Mouse (Mus musculus) cerebellum, adult 2 months (tissue): ENCODE measurements around the gene Ppp1r14b. TPM values are rescaled to one million over a fixed set of nuclear protein-coding genes. Genes with fewer than 3 reads are reported as not detected.
A peak's percentile ranks its signal among the peaks of the same experiment; 100 is the strongest.

ENCODE experiments used
- DNase-seq, 2 experiments: peaks; one replicate each; pipeline ENCODE4 v3.0.0; 2021
- H3K27ac ChIP-seq: fragments of 200-500 bp; 2 replicates; pipeline ENCODE4 v1.5.1; 2012; ENCODE audit warnings: low read length, control low read depth, inconsistent platforms; ENCODE audit not compliant: insufficient read depth
- H3K27me3 ChIP-seq: fragments of 200-500 bp; 2 replicates; pipeline ENCODE4 v1.6.1; 2012; ENCODE audit warnings: inconsistent platforms, mild to moderate bottlenecking, low read length, moderate library complexity; ENCODE audit not compliant: control insufficient read depth, insufficient read depth
- H3K4me1 ChIP-seq: fragments of 200-500 bp; 2 replicates; pipeline ENCODE4 v1.6.1; 2011; ENCODE audit warnings: low read length; ENCODE audit not compliant: control insufficient read depth, insufficient read depth
- H3K4me3 ChIP-seq: fragments of 200-500 bp; replicated peaks from 2 replicates; pipeline ENCODE3; 2011; ENCODE audit warnings: mild to moderate bottlenecking, low read depth, low read length, control low read depth; ENCODE audit not compliant: insufficient read depth
- CTCF ChIP-seq: fragments of 200-500 bp; IDR thresholded peaks from 2 replicates; pipeline ENCODE4 v1.5.1; 2011; ENCODE audit warnings: low read depth, mild to moderate bottlenecking, control low read depth, low read length, moderate library complexity, borderline replicate concordance; ENCODE audit not compliant: insufficient read depth
- POLR2A ChIP-seq: fragments of 200-500 bp; IDR thresholded peaks from 2 replicates; pipeline ENCODE4 v1.6.1; 2011; ENCODE audit warnings: low read length, control low read depth, borderline replicate concordance; ENCODE audit not compliant: insufficient read depth
- WGBS: fragments of 180-500 bp; shearing (Covaris S2); methylation state at CpG from one replicate; pipeline ENCODE4 v1.1.7; 2018; 5-methylcytosine and 5-hydroxymethylcytosine counted together
- polyA plus RNA-seq: library from polyadenylated mRNA; depleted of rRNA; stranded (reverse); fragments of >200 nt; gene quantifications from 2 replicates; pipeline ENCODE4 v1.2.3, GENCODE M21; 2012

Gene Ppp1r14b
- polyA plus RNA-seq, 1 experiment = 51.7 TPM

DNA sequence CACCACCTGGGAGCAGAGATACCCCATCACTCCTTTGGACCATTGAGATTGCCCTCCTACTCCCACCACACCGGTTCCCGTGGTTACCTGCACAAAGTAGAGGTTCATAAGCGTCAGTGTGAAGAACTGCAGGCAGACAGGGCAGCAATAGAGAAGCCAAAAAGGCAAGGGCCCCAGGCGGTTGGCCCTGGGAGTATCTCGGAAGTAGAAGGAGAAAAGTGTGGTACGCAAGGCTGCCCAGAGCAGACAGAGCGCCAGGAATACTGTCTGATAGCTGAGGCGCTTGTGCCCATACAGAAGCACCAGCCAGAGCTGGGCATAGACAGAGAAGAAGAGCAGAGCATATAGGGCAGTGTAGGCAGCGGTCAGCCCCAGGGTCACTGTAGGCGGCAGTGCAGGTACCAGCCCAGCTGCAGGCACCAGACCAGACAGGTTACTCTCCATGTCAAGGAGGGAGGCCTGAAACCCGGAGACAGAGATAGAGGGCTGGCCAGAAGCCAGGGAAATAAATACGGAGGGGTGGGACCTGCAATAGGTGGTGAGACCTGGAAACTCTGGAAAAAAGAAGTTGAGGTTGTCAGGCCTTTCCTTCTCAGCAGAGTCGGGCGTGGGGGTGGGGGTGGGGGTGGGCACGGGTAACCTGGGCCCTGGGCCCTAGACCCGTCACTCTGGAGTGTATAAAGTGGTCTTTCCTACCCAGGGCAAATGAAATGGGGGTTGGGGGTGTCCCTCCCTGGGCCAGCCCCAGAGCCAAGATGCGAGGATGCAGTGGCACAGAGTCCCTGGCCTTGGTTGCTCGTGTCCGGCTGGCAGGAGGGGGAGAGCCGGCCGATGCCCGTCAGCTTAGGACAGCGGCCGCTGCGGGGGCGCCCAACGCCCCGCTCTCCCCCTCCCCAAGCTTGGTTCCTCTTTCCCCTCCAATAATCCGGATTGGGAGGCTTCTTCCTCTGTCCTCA, 34.1 kb upstream of the Ppp1r14b start:
- Histone ChIP-seq H3K27ac (peak overlapping the region; percentile 71), H3K4me3 (peak overlapping the region; percentile 83), H3K27me3 (no peaks in the 10 kb centered on the region), H3K4me1 (peaks cover 29% of the 10 kb centered on the region)
- WGBS = 15% methylated on average over 29 of the region's 29 CpGs
- TF ChIP-seq POLR2A (no peak), CTCF (no peak)
- DNase-seq = peak; percentile 45 to 52

DNA sequence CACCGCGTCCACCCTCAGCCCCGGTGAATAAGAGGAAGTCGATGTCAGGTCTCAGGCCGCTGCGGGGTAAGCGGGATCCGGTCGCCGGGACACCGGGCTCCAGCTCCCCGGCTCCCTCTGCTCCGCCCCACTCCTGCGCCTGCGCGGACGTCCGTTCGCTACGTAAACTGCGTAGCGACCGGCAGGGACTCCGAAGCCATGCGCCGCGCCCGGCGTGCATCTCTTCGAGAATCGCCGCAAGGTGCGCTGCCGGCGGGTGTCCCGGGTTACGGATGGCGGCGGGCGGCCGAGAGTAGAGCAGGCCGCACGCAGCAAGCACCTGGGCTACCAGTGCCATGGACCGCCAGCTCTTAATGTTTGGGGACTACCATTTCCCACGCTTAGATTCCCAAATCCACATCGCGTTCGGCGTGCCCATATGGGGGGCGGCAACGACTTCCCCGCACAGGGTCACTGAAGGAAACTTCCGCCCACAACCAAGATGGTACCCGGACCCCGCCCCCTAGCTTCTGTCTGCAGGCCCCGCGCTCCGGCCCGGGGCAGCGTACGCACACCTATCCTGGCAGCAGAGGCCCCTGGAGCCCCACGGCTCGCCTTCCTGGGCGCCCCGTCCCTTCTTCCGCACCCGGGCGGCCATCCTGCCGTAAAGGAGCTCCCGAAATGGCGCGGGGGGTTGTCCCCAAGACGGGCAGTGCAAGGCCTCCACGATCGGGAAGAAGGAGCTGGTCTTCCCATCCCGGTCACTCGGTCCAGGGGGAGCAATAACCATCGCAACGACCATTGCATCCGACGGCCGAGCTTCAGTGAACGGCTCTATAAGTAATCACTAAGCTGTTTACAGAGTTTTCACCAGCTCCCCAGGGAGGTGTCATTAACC, 33.2 kb upstream of the Ppp1r14b start, which contains the start of gene Bad:
Gene Bad, plus strand, starts transcription at position 490 of the 877 bp plus-strand sequence.
- Histone ChIP-seq H3K27ac (peak within 1 kb of the TSS; percentile 71), H3K4me3 (peak within 1 kb of the TSS; percentile 83), H3K4me1 (peaks cover 29% of the 10 kb centered on the region), H3K27me3 (no peaks in the 10 kb centered on the region)
- under 1% methylated on average over 83 of the region's 83 CpGs for WGBS
- DNase-seq = peak; percentile 90 to 97
- TF ChIP-seq CTCF (no peak), POLR2A (peak; percentile 71; the same call in 1 of the 2 replicates)

DNA sequence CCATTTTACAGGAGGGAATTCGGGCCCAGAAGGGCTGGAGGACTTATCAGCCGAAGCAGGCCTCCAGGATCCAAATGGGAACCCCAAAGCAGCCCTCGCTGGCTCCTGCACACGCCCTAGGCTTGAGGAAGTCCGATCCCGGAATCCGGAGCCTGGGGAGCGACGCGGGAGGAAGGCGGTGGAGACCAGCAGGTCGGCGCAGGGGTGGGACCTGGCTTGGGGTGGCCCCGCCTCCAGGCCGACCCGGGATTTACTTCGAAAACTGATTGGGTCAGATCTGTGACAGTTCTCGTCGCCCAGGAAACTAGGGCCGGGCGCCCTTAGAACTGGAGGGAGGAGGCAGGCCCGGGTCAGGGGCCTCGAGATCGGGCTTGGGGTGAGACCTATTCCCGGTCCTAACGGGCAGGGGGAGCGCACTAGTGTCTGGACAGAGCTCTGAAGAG, 32.5 kb upstream of the Ppp1r14b start, which contains the start of gene Gpr137:
Gene Gpr137, minus strand, starts transcription at position 232 of the 443 bp plus-strand sequence.
- 1% methylated on average over 27 of the region's 27 CpGs for WGBS
- H3K27me3 ChIP-seq = no peaks in the 10 kb centered on the region
- peak within 1 kb of the TSS; percentile 83 for H3K4me3 ChIP-seq
- H3K4me1 ChIP-seq = peaks cover 29% of the 10 kb centered on the region
- H3K27ac ChIP-seq = peak within 1 kb of the TSS; percentile 67
- TF ChIP-seq POLR2A = peak; percentile 66
- no peak for TF ChIP-seq CTCF
- peak; percentile 94 to 96 for DNase-seq

DNA sequence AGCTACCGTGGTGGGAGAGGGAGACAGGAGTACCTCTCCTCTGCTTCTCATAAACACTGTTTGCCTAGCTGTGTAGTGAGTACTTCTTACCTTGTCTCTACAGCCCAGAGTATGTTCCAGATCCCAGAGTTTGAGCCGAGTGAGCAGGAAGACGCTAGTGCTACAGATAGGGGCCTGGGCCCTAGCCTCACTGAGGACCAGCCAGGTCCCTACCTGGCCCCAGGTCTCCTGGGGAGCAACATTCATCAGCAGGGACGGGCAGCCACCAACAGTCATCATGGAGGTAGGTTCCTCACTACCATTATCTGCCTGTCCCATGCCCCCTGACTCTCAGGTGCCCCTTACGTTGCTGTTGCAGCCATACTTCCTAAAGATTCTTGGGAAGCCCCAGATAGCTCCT, 32.0 kb upstream of the Ppp1r14b start:
- H3K27me3 ChIP-seq = no peaks in the 10 kb centered on the region
- H3K4me1 ChIP-seq = peaks cover 29% of the 10 kb centered on the region
- 20% methylated on average over 5 of the region's 5 CpGs for WGBS
- DNase-seq = no peak
- peak overlapping the region; percentile 67 for H3K27ac ChIP-seq
- TF ChIP-seq CTCF (no peak), POLR2A (no peak)
- peak overlapping the region; percentile 83 for H3K4me3 ChIP-seq

DNA sequence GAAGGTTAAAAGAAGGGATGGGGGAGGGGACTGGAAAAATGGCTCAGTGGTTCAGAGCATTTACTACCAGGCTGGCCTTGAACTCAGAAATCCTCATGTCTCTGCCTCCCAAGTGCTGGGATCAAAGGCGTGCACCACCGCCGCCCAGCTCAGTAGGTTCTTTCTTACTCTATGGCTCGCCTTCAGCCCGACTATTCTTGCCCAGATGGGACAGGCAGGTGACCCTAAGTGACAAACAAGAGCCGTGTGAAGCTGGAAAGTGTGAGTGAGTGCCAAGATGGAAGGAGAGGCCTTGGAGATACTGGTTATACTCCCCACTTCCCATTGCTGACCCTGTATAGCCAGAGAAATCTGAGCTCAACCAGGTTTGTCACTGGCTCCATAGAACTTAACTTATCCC, 31.1 kb upstream of the Ppp1r14b start:
- H3K27ac ChIP-seq = no peak overlapping the region
- no peak for TF ChIP-seq POLR2A
- no peak for TF ChIP-seq CTCF
- no peak overlapping the region for H3K4me3 ChIP-seq
- no peaks in the 10 kb centered on the region for H3K27me3 ChIP-seq
- H3K4me1 ChIP-seq = peaks cover 29% of the 10 kb centered on the region
- no peak for DNase-seq
- 91% methylated on average over 6 of the region's 6 CpGs for WGBS

DNA sequence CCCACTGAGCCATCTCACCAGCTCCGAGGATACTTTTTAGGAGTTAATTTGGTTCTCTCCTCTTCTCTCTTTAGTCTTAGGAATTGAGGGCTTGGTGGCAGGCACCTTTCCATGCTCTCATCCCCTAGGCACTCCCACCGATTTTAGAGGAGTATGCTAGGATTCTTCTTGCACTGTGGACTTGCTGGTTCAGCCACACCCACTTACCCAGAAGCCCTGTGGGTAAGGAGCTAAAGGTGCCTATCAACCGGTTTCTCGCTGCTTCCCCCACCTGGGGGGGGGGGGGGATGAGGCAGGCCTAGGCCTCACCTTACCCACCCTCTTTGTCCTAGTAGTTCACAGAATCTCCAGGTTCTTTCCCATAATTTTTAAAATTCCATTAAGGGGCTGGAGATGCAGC, 27.0 kb upstream of the Ppp1r14b start:
- peak overlapping the region; percentile 74 for H3K27ac ChIP-seq
- TF ChIP-seq CTCF (no peak), POLR2A (no peak)
- WGBS = 35% methylated on average over 4 of the region's 4 CpGs

DNA sequence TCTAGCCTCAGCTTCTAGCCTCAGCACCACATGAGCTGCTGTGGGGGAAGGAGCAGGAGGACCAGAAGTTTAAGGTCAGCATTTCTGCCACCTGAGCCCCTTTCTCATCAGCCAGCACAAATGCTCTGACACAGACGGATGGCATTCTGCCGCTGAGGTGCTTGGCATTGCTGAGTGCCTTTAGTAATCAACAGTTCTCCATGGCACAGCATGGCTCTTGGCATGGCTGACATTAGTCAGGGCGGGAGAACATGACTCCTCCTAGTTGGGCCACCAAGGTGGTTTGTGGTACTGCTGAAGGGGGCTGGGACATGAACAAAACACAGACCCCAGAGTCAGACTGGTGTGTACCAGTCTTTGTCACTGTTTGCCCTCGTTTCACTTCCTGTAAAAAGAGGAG, 26.6 kb upstream of the Ppp1r14b start:
- Histone ChIP-seq H3K27ac (peak overlapping the region; percentile 74), H3K4me3 (no peak overlapping the region), H3K4me1 (peaks cover 22% of the 10 kb centered on the region), H3K27me3 (no peaks in the 10 kb centered on the region)
- WGBS = 14% methylated on average over 4 of the region's 4 CpGs
- peak; percentile 79 to 88 for DNase-seq
- no peak for TF ChIP-seq POLR2A
- no peak for TF ChIP-seq CTCF

More for the DNA sequence above, 27.0 kb upstream of the Ppp1r14b start:
- no peak for DNase-seq
- Histone ChIP-seq H3K27me3 (no peaks in the 10 kb centered on the region), H3K4me1 (peaks cover 20% of the 10 kb centered on the region), H3K4me3 (no peak overlapping the region)
